Mouse (Mus musculus): Measurements from ENCODE around the gene Cmtr1.
"Not testable (repeated sequence)": the region's sequence is repeated elsewhere in the genome, so short reads cannot be mapped to it uniquely, and the experiment has no call there.

Gene Cmtr1

DNA sequence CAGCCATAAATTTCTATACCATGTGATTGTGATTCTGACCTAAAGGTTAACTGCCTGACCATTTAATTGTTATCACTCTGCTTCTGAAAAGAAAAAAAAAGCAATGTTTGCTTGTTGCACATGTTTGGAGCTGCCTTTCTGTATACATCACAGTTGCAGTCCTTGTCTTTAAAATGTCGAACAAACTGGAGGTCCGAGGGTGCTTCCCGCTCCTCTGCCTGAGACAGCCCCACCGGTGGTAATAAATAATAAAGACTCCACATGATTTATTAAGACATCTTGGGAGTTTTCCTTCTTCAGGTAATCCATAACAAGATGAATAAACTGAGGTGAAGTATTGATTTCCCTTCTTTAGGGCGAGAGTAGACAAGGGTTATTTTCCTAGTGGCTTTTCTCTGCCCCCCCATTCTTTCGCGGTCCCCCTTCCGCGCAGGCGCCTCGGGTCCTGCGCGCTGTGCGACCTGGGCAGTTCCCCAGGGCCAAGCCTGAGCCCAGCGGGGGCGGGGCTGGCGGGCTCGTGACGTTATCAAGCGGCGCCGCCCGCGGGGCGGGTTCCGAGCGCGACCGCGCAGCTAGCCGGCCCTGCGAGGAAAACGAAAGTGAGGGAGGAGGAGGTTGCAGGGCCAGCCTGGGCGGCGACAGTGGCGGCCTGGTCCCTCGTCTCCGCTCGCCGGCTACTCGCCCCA, at the start of gene Cmtr1:
TSS of gene Cmtr1 (plus strand) at position 520 of the 686 bp plus-strand sequence.
- peak; percentile 96 to 98 for DNase-seq (ENCODE audit: low spot score in 2 of 2)

DNA sequence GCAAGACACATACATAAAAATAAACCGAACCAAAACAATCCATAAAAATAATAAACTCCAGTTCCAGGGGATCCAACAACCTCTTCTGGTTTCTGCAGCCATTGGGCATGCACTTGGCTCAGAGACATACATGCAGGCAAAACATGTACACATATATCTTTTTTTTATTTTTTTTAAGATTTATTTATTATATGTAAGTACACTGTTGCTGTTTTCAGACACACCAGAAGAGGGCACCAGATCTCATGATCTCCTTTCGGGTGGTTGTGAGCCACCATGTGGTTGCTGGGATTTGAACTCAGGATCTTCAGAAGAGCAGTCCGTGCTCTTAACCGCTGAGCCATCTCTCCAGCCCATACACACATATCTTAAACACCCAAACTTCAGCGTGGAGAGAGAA, 46.9 kb upstream of the Cmtr1 start:
- DNase-seq (ENCODE audit: low spot score in 2 of 2): not testable (repeated sequence)

DNA sequence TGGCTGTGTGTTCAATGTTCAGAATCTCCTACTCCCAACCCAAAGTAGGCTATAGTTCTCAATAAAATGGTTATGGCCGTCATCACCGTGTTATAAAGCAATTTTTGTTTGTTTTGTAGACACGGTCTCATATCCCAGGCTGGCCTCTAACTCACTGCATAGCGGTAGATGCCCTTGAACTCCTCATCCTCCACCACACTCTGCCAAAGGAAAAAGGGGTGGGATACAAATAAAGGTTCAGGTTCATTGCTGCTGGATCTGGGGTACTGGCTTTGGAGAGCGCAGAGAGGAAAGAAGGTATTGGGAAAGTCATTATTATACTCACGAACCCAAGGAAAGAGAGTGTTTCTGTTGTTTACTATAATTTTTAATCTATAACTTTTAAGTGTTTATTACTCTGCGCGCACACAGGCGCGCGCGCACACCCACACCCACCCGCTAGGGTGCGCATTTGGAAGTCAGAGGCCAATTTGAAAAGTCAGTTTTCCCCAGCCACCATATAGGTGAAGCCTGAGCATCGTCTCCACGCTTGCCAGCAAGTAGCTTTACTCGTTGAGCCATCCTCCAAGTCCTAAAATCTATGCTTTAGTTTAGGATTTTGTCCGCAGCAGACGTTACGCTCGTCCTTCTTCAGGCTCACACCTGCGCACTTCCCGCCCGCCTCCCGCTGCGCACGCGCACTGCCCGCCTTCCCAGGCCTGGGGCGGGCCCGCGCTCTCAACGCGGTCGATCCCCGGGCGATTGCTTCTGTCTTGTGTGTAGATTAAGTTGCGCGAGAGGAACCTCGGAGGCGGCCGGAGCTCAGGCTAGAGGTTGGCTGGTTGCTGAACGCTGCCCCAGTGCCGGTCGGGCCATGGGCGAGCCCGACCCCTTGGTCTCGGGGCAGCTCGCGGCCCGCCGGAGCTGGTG, 46.0 kb upstream of the Cmtr1 start, which contains the start of the genes Rnf8 and Gm28043:
TSS of gene Rnf8 (plus strand) at position 676 of the 909 bp plus-strand sequence.
TSS of gene Gm28043 (plus strand) at position 762 of the 909 bp plus-strand sequence.
- DNase-seq (ENCODE audit: low spot score in 2 of 2): peak; percentile 90

DNA sequence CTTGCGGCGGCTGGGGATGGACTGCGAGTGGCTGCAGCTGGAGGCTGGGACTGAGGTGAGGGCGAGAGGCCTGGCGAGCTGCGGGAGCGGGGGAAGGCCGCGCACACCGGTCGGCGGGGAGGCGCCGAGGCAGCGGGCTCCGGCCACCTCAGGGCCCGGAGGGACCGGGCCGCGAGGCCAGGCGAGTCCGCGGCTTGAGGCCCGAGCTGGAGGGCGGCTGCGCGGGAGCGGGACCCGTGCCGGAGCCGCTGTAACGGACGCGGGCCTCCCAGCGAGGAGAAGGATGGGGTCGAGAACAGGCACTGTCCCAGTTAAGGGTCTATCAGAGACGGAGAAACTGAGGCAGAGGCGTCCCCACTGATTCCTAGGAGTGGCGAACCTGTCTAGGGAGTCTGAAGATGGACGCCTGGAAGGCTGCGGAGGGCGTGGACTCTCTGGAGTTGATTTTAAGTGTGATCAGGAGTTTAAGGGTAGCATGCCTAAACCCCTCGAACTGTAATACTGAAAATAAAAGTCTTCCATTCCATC, 45.3 kb upstream of the Cmtr1 start:
- DNase-seq (ENCODE audit: low spot score in 2 of 2): no peak

DNA sequence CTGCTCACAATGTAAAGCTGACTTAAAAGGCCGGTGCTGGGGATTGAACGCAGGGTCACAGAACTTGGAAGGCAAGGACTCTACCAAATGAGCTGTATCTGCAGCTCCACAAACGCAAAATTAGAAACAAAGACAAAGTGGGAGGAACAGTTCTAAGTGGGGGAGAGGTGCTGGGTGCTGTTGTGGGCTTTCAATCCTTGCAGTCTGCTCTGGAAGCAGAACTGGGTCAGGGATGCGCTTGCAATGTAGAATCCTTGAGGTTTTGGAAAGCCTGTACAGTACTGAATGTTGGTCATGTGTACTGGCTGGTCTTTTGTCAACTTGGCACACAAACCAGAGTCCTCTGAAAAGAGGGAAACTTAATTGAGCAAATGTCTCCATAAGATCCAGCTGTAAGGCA, 44.8 kb upstream of the Cmtr1 start:
- no peak for DNase-seq (ENCODE audit: low spot score in 2 of 2)

DNA sequence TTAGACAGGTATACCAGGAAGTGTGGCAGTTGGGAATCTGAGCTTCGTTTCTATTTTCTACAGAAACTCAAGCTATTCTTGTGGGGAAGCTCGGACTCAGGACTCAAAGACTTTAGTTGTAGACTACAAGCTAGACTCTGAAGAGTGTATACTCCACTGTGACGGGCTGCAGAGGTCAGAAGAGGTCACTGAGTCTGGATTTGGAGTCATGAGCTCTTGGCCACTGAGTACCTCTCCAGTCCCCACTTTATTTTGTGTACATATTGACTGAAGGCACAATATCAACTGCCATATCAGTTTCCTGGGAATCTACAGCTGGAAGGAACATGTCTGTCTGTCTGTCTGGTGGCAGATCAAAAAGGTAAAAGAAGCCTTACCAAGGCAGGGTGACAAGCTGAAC, 41.2 kb upstream of the Cmtr1 start:
- DNase-seq (ENCODE audit: low spot score in 2 of 2): no peak

DNA sequence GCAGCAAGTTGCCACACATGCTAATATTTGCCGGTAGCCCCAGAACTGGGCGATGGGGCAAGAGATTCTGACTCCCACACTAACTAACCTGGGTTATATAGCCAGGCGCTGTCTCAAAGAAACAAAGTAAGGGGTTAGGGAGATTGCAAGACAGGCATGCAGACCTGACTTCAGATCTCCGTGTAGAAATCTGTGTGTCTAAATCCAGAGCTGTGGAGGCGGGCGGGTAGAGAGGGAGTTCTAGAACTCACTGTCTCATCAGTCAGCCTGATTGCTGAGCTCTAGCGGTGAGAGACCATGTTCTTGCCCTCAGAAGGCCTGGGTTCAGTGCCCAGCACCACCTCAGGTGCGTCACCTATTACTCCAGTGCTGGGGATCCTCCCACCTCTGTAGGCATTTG, 36.9 kb upstream of the Cmtr1 start:
- DNase-seq (ENCODE audit: low spot score in 2 of 2): no peak

DNA sequence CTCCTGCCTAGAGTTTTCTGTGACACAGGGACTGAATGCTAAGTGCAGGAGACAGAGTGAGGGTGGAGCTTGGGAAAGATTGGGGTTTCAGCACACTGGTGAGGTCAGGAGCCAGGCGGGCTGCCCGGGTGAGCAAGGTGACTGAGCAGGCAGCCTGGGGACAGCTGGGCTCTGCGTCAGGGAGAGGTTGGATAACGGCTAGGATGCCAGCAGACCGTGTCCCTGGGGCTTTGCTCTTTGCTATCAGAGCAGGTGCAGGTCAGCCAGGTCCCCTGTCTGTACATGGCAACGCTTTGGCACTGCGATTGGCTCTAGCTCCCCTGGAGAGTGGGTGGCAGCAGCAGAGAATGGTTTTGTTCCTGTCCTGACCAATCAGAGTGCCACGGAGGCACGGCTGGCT, 33.1 kb upstream of the Cmtr1 start:
- no peak for DNase-seq (ENCODE audit: low spot score in 2 of 2)

DNA sequence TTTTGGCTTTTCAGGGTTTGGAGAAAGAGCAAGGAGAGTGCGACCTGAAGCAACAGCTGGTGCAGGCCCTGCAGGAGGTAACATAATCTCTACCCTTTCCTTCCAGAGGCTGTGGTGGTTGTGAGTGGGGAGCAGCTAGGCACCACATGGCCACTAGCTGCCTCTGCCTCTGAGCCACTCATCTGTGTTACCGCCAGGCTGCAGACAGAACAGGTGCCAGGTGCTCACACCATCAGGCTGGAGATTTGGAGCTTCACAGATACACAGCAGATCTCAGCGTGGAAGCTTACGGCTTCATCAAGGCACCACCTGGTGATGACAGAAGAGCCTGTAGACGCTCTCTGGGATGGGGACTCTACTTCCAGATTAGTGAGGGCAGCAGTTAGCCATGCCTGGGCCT, 31.4 kb upstream of the Cmtr1 start:
- DNase-seq (ENCODE audit: low spot score in 2 of 2): no peak

DNA sequence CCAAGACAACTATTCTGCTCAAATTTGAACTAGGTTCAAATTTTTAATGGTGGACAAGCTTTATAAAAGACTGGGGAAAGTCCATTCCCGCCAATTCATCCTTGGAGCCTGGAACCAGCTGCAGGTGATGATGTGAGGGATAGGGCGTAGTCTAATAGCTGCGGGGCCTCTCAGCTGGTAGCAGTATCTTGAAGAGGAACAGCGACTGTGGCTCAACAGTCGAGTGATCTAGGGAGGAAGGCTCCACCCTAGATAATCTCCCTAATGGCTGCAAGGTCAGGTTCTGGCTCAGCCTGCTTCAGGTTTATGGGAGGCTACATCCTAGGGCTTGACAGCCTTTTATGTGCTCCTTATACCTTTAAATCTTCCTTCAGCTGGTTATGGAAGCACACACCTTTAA, 30.8 kb upstream of the Cmtr1 start:
- DNase-seq (ENCODE audit: low spot score in 2 of 2): no peak

DNA sequence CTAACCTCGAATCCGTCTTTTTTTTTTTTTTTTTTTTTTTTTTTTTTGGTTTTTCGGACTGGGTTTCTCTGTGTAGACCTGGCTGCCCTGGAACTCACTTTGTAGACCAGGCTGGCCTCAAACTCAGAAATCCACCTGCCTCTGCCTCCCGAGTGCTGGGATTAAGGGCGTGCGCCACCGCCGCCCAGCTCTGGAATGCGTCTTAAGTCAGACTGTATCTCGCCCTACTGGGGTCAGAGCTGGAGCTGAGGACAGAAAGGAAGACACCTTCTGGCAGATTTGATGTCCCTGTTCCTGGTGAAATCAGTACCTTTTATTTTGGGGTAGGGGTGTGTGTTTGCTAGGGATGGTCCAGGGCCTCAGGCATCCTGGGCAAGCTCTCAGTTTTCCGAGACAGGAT, 28.1 kb upstream of the Cmtr1 start:
- no peak for DNase-seq (ENCODE audit: low spot score in 2 of 2)

DNA sequence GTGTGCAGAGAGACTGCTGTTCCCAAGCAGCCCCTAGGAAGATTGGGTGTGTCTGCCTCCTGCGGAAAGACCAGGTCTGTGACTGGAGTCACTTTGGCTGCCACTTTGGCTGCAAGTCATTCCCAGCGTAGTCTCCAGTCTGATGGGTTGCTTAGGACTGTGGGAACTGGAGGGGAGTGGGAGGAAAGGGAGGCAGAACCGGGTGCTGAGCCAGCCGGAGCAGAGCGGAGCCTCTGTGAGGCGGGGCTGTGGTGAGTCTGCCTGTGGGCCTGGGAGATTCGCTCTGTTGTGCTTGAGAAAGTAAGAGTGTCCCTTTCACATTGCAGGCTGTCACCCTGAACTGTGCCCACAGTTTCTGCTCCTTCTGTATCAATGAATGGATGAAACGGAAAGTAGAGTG, 24.9 kb upstream of the Cmtr1 start:
- DNase-seq (ENCODE audit: low spot score in 2 of 2): no peak

DNA sequence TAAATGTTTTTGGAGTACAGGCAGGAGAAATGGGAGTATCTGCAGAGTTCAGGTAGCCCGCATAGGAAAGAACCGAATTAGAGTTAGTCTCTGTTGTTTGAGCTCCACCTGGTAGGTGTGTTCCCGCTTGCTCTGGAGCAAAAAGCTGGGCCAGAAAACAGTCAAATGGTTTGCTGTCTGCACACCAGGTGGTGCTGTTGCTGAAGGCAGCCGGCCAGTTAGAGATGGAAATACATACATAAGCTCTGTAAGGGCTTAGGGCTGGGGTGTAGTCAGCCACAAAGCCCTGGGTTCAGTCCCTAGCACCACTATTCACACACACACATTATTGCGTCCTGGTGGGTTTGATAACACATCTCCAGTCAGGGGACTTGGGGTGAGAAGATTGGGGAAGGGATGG, 24.3 kb upstream of the Cmtr1 start:
- DNase-seq (ENCODE audit: low spot score in 2 of 2): no peak

DNA sequence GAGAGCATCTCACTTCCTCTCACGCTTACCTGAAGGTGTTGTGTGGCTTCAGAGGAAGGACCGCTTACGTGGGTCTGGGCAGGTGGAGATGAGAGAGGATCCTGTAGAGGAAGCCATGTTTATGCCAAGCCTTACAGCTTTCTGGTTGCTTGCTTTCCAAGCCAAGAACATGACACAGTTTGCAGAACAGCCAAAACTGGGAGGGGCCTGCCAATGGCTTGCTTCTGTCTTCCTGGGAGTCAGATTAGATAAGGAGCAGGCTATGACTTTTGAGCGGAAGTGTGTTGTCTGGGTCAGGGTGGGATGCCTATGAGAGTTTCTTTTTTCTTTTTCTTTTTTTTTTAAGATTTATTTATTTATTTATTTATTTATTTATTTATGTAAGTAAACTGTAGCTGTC, 23.0 kb upstream of the Cmtr1 start:
- no peak for DNase-seq (ENCODE audit: low spot score in 2 of 2)

DNA sequence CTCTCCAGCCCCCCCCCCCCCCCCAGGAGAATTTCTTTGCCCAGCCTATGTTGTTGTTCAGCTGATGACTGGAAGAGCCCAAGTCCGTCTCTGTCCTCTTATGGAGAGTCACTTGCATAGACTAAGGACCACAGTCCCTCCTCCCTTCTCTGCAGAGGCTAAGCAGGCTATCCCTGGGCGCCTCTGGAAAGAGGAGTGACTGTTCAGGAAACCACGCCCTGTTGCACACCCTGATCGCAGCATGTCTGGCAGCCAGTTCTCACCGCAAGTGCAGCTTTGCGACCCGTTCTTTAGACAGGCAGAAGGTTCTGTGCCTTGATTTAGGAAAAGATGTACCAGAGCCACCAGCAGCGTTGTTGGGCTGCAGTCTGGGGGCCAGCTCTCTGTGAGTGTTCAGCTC, 22.5 kb upstream of the Cmtr1 start:
- DNase-seq (ENCODE audit: low spot score in 2 of 2): no peak

DNA sequence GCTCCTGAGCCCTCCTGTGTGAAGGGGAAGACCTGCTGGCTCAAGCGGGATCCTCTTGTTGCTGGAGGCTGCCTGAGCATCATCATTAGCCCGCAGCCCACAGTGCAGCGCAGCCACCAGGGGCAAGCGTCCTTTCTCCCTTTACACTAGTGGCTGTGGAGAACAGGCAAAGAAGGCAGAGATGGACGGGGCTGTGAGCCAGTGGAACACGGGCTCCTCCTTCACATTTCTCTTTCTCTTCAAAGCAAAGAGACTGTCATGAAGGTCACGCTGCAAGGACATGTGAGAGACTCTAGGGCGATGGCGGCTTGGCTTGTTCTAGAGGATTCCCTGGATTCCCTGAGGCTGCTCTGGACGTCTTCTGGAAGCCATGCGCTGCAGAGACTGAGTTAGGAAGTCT, 19.4 kb upstream of the Cmtr1 start:
- no peak for DNase-seq (ENCODE audit: low spot score in 2 of 2)

DNA sequence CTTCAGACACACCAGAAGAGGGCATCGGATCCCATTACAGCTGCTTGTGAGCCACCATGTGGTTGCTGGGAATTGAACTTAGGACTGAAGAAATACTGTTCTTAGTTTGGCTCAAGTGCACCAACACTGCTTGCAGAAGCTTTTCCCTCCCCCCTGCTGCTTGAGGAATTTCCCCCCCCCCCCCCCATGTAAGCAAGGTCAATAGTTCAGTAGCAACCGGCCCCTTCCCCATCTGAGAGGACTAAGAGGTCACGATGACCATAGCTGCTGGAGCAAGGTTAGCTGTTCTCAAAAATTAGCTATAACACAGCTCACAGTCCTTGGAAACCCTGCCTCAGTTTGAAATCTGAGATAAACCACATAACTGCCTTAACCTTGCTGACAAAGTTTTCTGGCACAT, 18.2 kb upstream of the Cmtr1 start:
- DNase-seq (ENCODE audit: low spot score in 2 of 2): no peak

DNA sequence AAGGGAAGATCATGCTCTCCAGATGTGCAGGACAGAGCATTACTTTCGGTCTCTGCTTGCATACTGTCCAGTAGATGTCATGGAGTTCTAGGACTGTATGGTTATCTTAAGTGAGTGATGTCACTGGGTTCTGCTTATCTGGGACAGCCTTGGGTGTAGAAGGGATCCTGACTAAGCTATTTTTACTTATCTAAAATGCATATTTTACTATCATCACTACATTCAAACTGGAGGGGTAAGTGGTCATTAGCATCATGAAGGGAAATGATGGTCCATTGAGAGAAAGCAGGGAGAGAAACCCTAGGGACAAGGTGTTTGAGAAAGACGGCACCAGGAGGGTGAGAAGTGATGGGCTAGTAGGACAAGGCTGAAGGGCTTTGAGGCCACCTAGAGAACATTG, 2.1 kb upstream of the Cmtr1 start:
- DNase-seq (ENCODE audit: low spot score in 2 of 2): no peak

DNA sequence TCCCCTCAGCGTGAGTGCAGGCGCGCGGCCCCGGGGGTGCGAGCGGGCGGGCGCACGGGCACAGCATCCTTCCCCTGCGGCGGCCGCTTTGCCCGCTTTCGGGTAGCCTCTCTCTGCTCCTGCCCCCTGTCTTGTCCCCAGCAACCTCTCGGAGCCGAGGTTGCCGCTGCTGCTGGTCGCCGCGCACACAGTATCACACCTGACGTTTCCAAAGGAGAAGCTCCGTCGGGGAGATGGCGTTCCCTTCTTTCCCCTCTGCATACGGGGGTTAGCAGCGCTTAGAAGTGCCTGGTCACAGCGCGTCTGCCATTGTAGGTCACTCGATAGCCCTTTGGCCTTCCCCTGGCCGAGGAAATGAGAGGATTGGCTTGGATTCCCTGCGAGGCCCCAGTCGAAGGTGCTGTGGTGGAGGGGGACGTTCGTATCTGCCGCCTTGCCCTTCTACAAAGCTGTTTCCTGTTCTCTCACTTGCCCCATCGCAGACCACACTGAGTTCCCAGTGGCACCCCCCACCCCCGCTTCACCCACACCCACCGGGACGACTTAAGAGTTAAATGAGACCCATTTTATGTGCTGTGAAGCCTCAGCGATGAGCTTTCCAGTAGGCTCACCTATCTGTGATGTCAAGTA, 482 bp downstream of the Cmtr1 start:
- DNase-seq (ENCODE audit: low spot score in 2 of 2): no peak

DNA sequence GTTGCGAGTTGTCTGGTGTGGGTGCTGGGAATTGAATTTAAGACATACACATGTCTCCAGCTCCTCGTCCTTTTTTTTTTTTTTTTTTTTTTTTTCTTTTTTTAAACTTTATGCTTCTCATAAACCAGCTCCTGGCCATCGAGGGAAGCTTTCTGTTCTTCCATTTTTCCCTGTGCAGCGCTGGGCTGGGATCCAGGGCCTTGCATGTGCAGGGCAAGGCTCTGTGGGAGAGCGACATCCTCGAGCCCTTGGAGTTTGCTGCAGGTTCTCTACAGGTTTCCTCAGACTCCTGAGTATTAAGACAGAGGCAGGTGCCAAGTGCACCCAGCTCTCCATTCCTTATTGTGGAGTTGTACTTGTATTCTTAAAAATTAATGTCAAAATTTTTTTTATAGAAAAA, 1.8 kb downstream of the Cmtr1 start:
- DNase-seq (ENCODE audit: low spot score in 2 of 2): no peak

DNA sequence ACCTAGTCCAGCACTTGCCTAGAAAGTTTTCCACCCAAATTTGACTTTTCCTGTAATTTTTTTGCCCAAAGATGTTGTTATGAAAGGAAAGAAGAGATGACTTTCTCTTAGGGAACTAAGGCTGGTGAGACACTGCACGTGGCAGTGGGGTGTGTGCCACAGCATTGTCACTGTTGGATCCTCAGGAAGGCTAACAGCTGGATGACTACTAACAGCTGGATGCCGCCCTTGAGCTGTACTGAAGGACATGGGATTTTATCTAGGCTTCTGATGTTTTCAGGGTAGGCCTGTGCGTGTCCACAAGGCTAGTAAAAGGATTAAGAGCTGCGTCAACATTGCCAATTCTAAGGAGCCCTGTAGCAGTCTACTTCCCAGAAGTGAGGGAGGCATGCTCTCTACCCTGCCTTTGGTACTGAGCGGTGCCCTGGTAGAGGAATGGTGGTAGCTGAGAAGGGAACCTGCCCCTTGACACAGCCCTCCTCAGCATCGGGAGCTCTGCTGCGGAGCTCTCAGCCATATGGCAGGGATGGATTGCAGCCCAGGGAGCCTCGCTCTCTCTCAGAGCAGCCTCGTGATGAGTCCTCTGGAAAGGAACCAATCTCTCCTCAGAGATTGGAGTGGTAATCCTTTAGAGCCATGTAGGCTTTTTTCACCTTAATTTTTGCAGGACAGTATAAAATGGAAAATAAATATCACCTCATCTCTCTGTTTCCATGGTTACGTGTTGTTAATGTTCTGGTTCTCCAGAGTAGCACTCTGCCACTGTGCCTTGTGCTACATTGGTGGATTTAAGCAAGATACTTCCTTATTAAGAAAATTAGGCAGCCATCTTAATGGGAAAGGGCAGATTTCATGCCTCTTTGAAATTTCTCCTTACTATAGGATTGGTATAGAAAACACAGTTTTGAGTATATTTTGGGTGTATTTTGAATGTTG, 7.9 kb downstream of the Cmtr1 start:
- no peak for DNase-seq (ENCODE audit: low spot score in 2 of 2)

Measured in urinary bladder, adult 18-20 months (tissue).